Mouse (Mus musculus) cerebellum, adult 2 months (tissue): ENCODE results near the gene Evi5l.

Experiments
- CTCF ChIP-seq: fragments of 200-500 bp; IDR thresholded peaks from 2 replicates; pipeline ENCODE4 v1.5.1; 2011; ENCODE audit warnings: low read depth, mild to moderate bottlenecking, control low read depth, low read length, moderate library complexity, borderline replicate concordance; ENCODE audit not compliant: insufficient read depth
- POLR2A ChIP-seq: fragments of 200-500 bp; IDR thresholded peaks from 2 replicates; pipeline ENCODE4 v1.6.1; 2011; ENCODE audit warnings: low read length, control low read depth, borderline replicate concordance; ENCODE audit not compliant: insufficient read depth

DNA sequence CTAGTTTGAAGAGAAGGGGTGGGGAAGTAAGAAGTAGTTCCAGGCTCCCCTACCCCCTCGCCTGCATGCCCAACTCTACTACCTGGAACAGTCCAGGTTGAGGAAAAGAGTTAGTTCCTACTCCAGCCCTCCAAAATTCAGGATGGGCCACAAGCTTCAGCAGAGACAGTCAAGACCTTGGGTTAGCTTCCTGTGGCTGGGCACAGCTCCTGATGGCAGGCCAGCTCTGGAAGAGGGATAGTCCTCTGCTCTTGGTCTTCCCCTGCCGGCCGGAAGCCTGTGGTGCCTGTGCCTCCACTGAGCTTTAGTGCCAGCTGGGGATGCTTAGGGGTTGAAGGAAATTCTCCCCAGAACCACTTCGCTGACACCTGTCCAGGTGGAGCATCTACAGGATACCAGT lies 60.0 kb downstream of the Evi5l start:
- TF ChIP-seq POLR2A (no peak), CTCF (no peak)
